Mouse (Mus musculus) spleen, postnatal 4 days (tissue): ENCODE measurements at regions not wholly inside any gene's neighbourhood (a gene's known extent, or its start where the extent isn't known, plus 50 kb on each side); places are given as distances from the start of the nearest gene placed in this dataset.

Experiments used
- DNase-seq, 2 experiments: peaks; one replicate each; pipeline ENCODE4 v3.0.0; 2022; ENCODE audit warnings: low spot score in 2 of 2

DNA sequence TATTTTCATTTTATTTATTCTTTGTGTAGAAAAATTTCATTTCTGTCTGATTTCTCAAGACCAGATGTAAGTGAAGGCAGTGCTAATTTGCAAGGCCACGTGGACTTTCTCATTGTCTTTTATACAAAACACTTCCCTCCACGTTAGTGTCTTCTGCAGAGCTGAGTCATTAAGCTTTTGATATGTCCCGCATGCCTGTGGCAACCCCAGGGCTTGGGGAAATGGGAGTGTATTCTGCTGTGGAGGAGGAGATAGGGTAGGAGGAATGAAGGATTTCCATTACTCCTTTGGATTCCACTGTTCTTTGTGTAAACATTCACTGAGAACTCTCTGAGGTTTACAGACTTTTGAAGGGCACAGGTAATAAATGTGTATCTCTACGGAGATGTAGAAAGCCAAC is 187.7 kb upstream of the Sgcd start:
- no peak for DNase-seq

DNA sequence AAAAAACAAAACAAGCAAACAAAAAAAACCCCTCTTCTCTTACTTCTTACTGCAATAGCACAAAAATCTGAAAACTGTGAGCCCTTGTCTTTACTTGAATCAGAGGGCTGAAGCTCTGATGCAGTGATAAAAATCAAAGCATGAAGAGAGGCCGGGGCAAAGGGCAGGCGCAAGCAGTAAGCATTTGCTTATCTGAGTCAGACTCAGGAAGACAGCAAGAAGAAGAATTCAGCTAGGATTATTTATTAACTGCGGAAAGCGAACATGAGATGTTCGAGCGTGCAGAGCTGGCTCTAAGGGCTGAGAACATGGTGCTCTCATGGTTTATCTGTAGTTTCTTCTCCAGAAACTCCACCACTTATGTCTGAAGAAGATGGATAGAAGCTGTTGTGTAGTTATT is 163.4 kb upstream of the Sgcd start:
- DNase-seq, result no peak

GRCm38 (mm10) chr11:48133335-48133734 is 144.6 kb upstream of the Sgcd start:
- no peak for DNase-seq

GRCm38 (mm10) chr11:48098063-48098462 is 109.3 kb upstream of the Sgcd start:
- DNase-seq, result no peak

- no peak for DNase-seq
Observed at GRCm38 (mm10) chr11:48097455-48097854, 108.7 kb upstream of the Sgcd start.

- DNase-seq, result no peak
Observed at GRCm38 (mm10) chr11:48067072-48067471, 78.3 kb upstream of the Sgcd start.

DNA sequence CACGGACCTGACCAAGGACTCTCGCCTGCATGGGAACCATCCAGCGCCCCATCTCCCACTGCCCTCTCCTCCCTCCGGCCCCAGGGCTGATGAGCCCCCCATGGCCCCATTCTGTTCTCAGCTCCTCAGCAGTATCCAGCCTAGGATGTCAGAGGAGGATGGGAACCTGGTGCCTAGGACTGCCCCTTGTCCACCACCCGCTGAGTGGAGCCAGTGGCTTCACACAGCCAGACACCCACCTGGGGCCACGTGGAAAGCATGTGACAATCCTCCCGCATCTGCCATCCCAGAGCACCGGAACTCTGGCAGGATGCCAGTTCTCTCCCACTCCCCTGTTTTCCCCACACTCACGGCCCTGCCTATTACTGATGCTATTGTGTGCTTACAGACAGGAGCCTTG is 75.0 kb upstream of the Sgcd start:
- DNase-seq, result no peak

DNA sequence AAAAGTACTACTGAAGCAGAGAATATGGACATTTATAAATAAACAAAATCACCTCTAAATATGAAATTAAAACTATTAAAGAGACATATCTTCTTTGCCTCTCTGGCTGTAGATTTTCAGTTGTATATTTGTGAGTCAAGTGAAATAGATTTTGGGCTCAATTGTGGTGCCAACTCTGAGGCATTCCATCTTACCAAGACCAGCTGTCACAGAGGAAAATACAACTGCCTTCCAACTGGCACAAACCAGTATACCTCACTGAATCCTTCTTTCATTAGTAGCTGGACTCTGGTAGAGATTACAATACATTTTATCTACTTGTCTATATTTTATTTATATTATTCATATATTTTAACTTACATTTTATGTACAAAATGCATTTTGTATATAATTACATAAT is 72.7 kb upstream of the Sgcd start:
- no peak for DNase-seq

DNA sequence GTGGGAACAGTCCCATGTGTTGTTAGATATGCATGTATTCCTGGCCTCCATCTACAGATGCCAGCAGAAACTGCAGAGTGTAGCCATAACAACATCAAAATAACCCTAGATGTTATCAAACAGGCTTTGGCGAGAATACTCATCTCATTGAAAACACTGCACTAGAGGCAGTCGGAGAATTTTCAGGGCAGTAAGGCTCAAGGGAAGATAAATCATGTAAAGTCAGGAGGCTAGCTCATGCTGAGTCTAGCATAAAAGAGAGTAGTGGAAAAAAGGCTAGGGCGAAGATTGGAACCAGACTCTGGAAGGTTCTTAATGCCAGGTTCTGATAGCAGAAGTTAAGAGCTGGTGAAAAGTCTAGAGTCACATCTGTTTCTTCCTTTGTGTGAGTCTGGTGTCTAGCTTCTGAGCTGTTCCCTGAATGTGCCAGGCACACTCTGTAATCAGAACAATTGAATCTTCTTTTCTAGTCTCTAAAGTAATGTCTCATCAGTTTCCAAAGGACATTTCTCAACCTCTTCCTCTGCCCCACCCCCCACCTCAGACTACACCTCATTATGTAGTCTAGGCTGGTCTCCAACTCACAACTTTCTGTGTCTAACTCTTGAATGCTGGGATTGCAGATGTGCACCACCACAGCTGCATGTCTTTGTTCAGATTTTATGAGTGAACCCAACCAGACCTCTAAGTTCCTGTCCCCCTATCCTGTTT is 62.5 kb upstream of the Sgcd start:
- DNase-seq, result no peak

- no peak for DNase-seq
Observed at GRCm38 (mm10) chr11:48048311-48048710, 59.5 kb upstream of the Sgcd start.
